9 mouse cellular contexts compared by ENCODE assay signal in the genomic region with DNA sequence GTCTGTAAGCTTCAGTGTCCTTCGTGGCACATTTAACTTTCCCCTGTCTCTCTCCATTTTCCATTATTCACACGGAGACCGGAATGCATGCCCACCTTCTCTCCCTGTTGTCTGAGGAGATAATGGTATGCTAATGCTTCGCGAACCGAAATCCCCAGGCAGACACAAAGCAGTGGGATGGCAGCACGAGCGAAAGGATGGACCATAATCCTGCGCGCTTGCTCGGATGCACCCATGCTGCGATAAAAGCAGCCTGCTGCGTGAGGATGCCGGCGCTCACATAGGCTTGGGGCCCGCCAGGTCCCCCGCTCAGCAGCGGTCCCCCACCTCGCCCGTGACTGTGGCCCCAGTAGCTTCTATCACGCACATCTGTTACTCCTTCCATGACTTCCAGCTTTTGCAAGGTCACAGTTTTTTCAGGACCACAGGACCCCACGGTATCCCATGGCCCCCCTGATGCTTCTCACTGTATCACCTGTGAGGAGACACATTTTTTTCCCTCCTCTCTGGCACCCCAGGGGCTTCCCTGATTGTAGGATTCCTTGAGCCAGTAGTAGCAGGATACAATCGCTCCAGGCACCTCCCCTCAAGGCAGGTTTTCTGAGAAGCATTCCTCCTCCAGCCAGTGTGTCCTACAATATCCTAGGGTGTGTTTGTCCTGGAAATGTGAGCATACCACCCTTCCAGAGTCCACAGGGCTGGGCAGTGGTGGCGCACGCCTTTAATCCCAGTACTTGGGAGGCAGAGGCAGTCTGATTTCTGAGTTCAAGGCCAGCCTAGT. TPM values are rescaled to one million over a fixed set of nuclear protein-coding genes. Genes with fewer than 3 reads are reported as not detected.
A peak's percentile ranks its signal among the peaks of the same experiment; 100 is the strongest.
DNase-seq lines count a peak whose midpoint lies in the region; ATAC-seq and TF ChIP-seq lines count a peak whose summit lies in the region.
"Had no signal": no experiment of that assay in that cellular context is flagged by ENCODE, and none has a peak within 500 bp of the region (broad histone marks: within the 10 kb centered on the region; RNA-seq: fewer than 3 reads in every experiment).

No protein-coding gene starts in this region.

- peak; percentile 17 to 40 for DNase-seq in layer of hippocampus, postnatal 10 days (ENCODE audit: low spot score in 2 of 2)
- DNase-seq in layer of hippocampus, adult 9-10 months (ENCODE audit: low spot score): no peak
- DNase-seq in embryonic facial prominence, embryonic 11.5 days (ENCODE audit: low spot score): no peak
- no peak for DNase-seq in testis, postnatal 10 days (ENCODE audit: low spot score)
- no peak for DNase-seq in lung, postnatal 36 days

- H3K27me3 ChIP-seq in embryonic facial prominence, embryonic 11.5 days (ENCODE audit: control insufficient read depth, insufficient read depth, low read length): no peaks in the 10 kb centered on the region
- no peaks in the 10 kb centered on the region for H3K27me3 ChIP-seq in intestine, postnatal 0 days (replicated peaks; ENCODE audit: control insufficient read depth, insufficient read depth, low read length)

- peak overlapping the region; percentile 23 for H3K4me3 ChIP-seq in embryonic facial prominence, embryonic 11.5 days (ENCODE audit: low read depth, low read length)
- no peak overlapping the region for H3K4me3 ChIP-seq in intestine, postnatal 0 days (ENCODE audit: low read depth, low read length)
- H3K4me3 ChIP-seq in olfactory bulb, adult 2 months (ENCODE audit: insufficient read depth, low read depth, low read length): peak overlapping the region; percentile 17

- no peak for TF ChIP-seq CTCF in intestine, postnatal 0 days (IDR thresholded peaks at IDR 0.05; ENCODE audit: low read depth)
- TF ChIP-seq CTCF in olfactory bulb, adult 2 months (IDR thresholded peaks at IDR 0.05; ENCODE audit: insufficient read depth, low read depth, low read length): no peak

- peak overlapping the region; percentile 60 for H3K9ac ChIP-seq in embryonic facial prominence, embryonic 11.5 days (replicated peaks; ENCODE audit: low read length)
- H3K9ac ChIP-seq in intestine, postnatal 0 days (ENCODE audit: low read depth, low read length): no peak overlapping the region

- no peaks in the 10 kb centered on the region for H3K9me3 ChIP-seq in embryonic facial prominence, embryonic 11.5 days (replicated peaks; ENCODE audit: control insufficient read depth, low read length)
- H3K9me3 ChIP-seq in intestine, postnatal 0 days (ENCODE audit: control insufficient read depth): no peaks in the 10 kb centered on the region
- H3K9me3 ChIP-seq: megakaryocyte, embryonic 14.5 days had no signal

- TF ChIP-seq POLR2A in olfactory bulb, adult 2 months (IDR thresholded peaks at IDR 0.05; ENCODE audit: insufficient read depth, low read depth, low read length): no peak

- WGBS in embryonic facial prominence, embryonic 11.5 days: 5% methylated on average over 25 of the region's 25 CpGs
- 42% methylated on average over 25 of the region's 25 CpGs for whole genome bisulfite sequencing in intestine, postnatal 0 days
- WGBS in olfactory bulb, adult 2 months: 16% methylated on average over 25 of the region's 25 CpGs

- ATAC-seq in embryonic facial prominence, embryonic 11.5 days (replicated peaks; ENCODE audit: insufficient number of reproducible peaks, low FRiP score, low TSS enrichment, low read depth): no peak
- ATAC-seq in intestine, postnatal 0 days: no peak
- ATAC-seq in inflammation-experienced regulatory T-cells, adult 6 months: no peak

- peak overlapping the region; percentile 46 for H3K4me2 ChIP-seq in embryonic facial prominence, embryonic 11.5 days (ENCODE audit: low read depth, low read length)
- peak overlapping the region; percentile 75; the same call in 1 of the 2 replicates for H3K4me2 ChIP-seq in intestine, postnatal 0 days (replicated peaks; ENCODE audit: low read depth)

- H3K27ac ChIP-seq in embryonic facial prominence, embryonic 11.5 days (replicated peaks; ENCODE audit: low read depth, low read length): no peak overlapping the region
- peak overlapping the region; percentile 6; the same call in 1 of the 2 replicates for H3K27ac ChIP-seq in intestine, postnatal 0 days (ENCODE audit: low read depth, low read length)
- H3K27ac ChIP-seq in olfactory bulb, adult 2 months (ENCODE audit: insufficient read depth, low read depth, low read length): no peak overlapping the region; the same call in 1 of the 2 replicates

- H3K4me1 ChIP-seq in embryonic facial prominence, embryonic 11.5 days (ENCODE audit: control insufficient read depth, insufficient read depth, low read length): peaks cover 2% of the 10 kb centered on the region; the same call in 1 of the 2 replicates
- H3K4me1 ChIP-seq in intestine, postnatal 0 days (replicated peaks; ENCODE audit: control insufficient read depth, insufficient read depth, low read length): peaks cover 19% of the 10 kb centered on the region; the same call in 1 of the 2 replicates
- H3K4me1 ChIP-seq in olfactory bulb, adult 2 months (ENCODE audit: control insufficient read depth, insufficient read depth, low read length): peaks cover 33% of the 10 kb centered on the region

- no peaks in the 10 kb centered on the region for H3K36me3 ChIP-seq in embryonic facial prominence, embryonic 11.5 days (replicated peaks; ENCODE audit: control insufficient read depth, insufficient read depth, low read depth, low read length)
- H3K36me3 ChIP-seq in intestine, postnatal 0 days (ENCODE audit: control insufficient read depth, insufficient read depth): no peaks in the 10 kb centered on the region

RNA-seq across cellular contexts. Expression of a gene that starts 24.8 kb away (rescaled TPM):
- 100 to 1,000 TPM; 127 TPM for total RNA-seq in layer of hippocampus, postnatal 10 days (2021)
- 256 and 271 TPM in 2 replicates for polyA plus RNA-seq in embryonic facial prominence, embryonic 11.5 days (2014; fragmentation: Nextera tagmentation; extraction: Ambion mirVana)
- polyA plus RNA-seq in intestine, postnatal 0 days (2015; fragmentation: Nextera tagmentation; extraction: Ambion mirVana): 484 and 492 TPM in 2 replicates
- polyA plus RNA-seq in olfactory bulb, adult 2 months (2012; ENCODE audit: insufficient read depth, insufficient read length, low replicate concordance, missing spikeins): not detected in 2 replicates
- polyA plus RNA-seq in inflammation-experienced regulatory T-cells, adult 6 months (2017; shearing (Covaris generic)): 100 to 1,000 TPM; 393 to 515 (median 490) TPM

RNA-seq across cellular contexts. Expression of a gene that starts 24.9 kb away (rescaled TPM):
- 10 to 100 TPM; 45.1 to 49.8 TPM for total RNA-seq in layer of hippocampus, postnatal 10 days (2021)
- 44.3 and 47.4 TPM in 2 replicates for polyA plus RNA-seq in embryonic facial prominence, embryonic 11.5 days (2014; fragmentation: Nextera tagmentation; extraction: Ambion mirVana)
- polyA plus RNA-seq in intestine, postnatal 0 days (2015; fragmentation: Nextera tagmentation; extraction: Ambion mirVana): 38.3 and 38.4 TPM in 2 replicates
- polyA plus RNA-seq in olfactory bulb, adult 2 months (2012; ENCODE audit: insufficient read depth, insufficient read length, low replicate concordance, missing spikeins): not detected in 2 replicates
- polyA plus RNA-seq in inflammation-experienced regulatory T-cells, adult 6 months (2017; shearing (Covaris generic)): 10 to 100 TPM; 20.3 to 33.0 (median 29.4) TPM

RNA-seq across cellular contexts. Expression of a gene that starts 55.6 kb away (rescaled TPM):
- not detected for total RNA-seq in layer of hippocampus, postnatal 10 days (2021)
- not detected in 2 replicates for polyA plus RNA-seq in embryonic facial prominence, embryonic 11.5 days (2014; fragmentation: Nextera tagmentation; extraction: Ambion mirVana)
- 0.14 TPM in 1 of 2 replicates, not detected in the other for polyA plus RNA-seq in intestine, postnatal 0 days (2015; fragmentation: Nextera tagmentation; extraction: Ambion mirVana)
- polyA plus RNA-seq in olfactory bulb, adult 2 months (2012; ENCODE audit: insufficient read depth, insufficient read length, low replicate concordance, missing spikeins): not detected in 2 replicates
- polyA plus RNA-seq in inflammation-experienced regulatory T-cells, adult 6 months (2017; shearing (Covaris generic)): under 1 TPM in 1 of 3 experiments, not detected in 2; 0.09 TPM

Comparison
In these comparisons a context has a peak if more than half of its experiments do, and no peak if none do; other contexts are left out.
1. DNase-seq: peak in layer of hippocampus, postnatal 10 days (2 of 2); none in layer of hippocampus, adult 9-10 months (single experiment), embryonic facial prominence, embryonic 11.5 days (single experiment), testis, postnatal 10 days (single experiment) and lung, postnatal 36 days (single experiment).
2. RNA of a gene that starts 24.8 kb away (polyA plus RNA-seq): 484 to 492 TPM in intestine, postnatal 0 days, 393 to 515 TPM in inflammation-experienced regulatory T-cells, adult 6 months and 256 to 271 TPM in embryonic facial prominence, embryonic 11.5 days; not detected in olfactory bulb, adult 2 months; every median in the first group is over 100 times any median in the second.